Mouse (Mus musculus) limb, embryonic 13.5 days (tissue): Measurements from ENCODE around the gene E130208F15Rik. TPM values are rescaled to one million over a fixed set of nuclear protein-coding genes. Genes with fewer than 3 reads are reported as not detected.

Experiments
- ATAC-seq: fragments of 200-750 bp; cut with Nextera tagmentation; 2 replicates; pipeline ENCODE4 v1.8.0; 2017; ENCODE audit warnings: low read depth, moderate number of reproducible peaks, moderate TSS enrichment; ENCODE audit not compliant: low FRiP score
- H3K27ac ChIP-seq: fragments of 300-500 bp; sonication (generic); 2 replicates; pipeline ENCODE4 v1.5.1; 2015; ENCODE audit warnings: inconsistent platforms, mild to moderate bottlenecking, moderate library complexity
- H3K27me3 ChIP-seq: fragments of 300-500 bp; sonication (generic); 2 replicates; pipeline ENCODE4 v1.6.1; 2015; ENCODE audit warnings: mild to moderate bottlenecking, inconsistent platforms
- H3K36me3 ChIP-seq: fragments of 300-500 bp; sonication (generic); 2 replicates; pipeline ENCODE4 v1.6.1; 2015; ENCODE audit warnings: inconsistent platforms, mild to moderate bottlenecking, moderate library complexity
- H3K4me1 ChIP-seq: fragments of 300-500 bp; sonication (generic); 2 replicates; pipeline ENCODE4 v1.6.1; 2015; ENCODE audit warnings: inconsistent platforms
- H3K4me2 ChIP-seq: fragments of 300-500 bp; sonication (generic); replicated peaks from 2 replicates; pipeline ENCODE4 v1.6.1; 2015; ENCODE audit warnings: inconsistent platforms, mild to moderate bottlenecking, moderate library complexity
- H3K4me3 ChIP-seq: fragments of 300-500 bp; sonication (generic); 2 replicates; pipeline ENCODE4 v1.5.1; 2015; ENCODE audit warnings: moderate library complexity, mild to moderate bottlenecking, inconsistent platforms
- H3K9ac ChIP-seq: fragments of 300-500 bp; sonication (generic); 2 replicates; pipeline ENCODE4 v1.6.1; 2015; ENCODE audit warnings: mild to moderate bottlenecking, inconsistent platforms
- H3K9me3 ChIP-seq: fragments of 300-500 bp; sonication (generic); 2 replicates; pipeline ENCODE4 v1.6.1; 2016; ENCODE audit warnings: inconsistent platforms
- WGBS: fragments of 180-500 bp; shearing (Covaris S2); methylation state at CpG from one replicate; pipeline ENCODE4 v1.1.7; 2015; 5-methylcytosine and 5-hydroxymethylcytosine counted together
- polyA plus RNA-seq: library from polyadenylated mRNA; unstranded; fragments of >200 nt; fragmentation: Nextera tagmentation; extraction: Ambion mirVana; gene quantifications from 2 replicates; pipeline ENCODE4 v1.2.1, GENCODE M21; 2015

E130208F15Rik gene
- polyA plus RNA-seq, 1 experiment from 2014 or later: 0.95 TPM

GRCm38 (mm10) chr7:30347828-30348227, 26.3 kb downstream of the E130208F15Rik start:
- no peak overlapping the region for H3K27ac ChIP-seq
- H3K4me2 ChIP-seq: peak overlapping the region; percentile 30
- no peak for ATAC-seq
- 3% methylated on average over 30 of the region's 30 CpGs for WGBS
- H3K36me3 ChIP-seq: no peaks in the 10 kb centered on the region
- H3K4me3 ChIP-seq: no peak overlapping the region
- peaks cover 40% of the 10 kb centered on the region for H3K27me3 ChIP-seq
- H3K9ac ChIP-seq: no peak overlapping the region
- peaks cover 5% of the 10 kb centered on the region; the same call in 1 of the 2 replicates for H3K4me1 ChIP-seq
- H3K9me3 ChIP-seq: no peaks in the 10 kb centered on the region

GRCm38 (mm10) chr7:30353279-30353822, 31.8 kb downstream of the E130208F15Rik start:
- 17% methylated on average over 6 of the region's 6 CpGs for WGBS
- Histone ChIP-seq H3K4me3 (no peak overlapping the region), H3K36me3 (peaks cover 23% of the 10 kb centered on the region), H3K9ac (no peak overlapping the region), H3K4me2 (no peak overlapping the region), H3K27ac (no peak overlapping the region), H3K9me3 (no peaks in the 10 kb centered on the region), H3K4me1 (no peaks in the 10 kb centered on the region), H3K27me3 (peaks cover 21% of the 10 kb centered on the region)
- ATAC-seq: no peak

GRCm38 (mm10) chr7:30354059-30354458, 32.5 kb downstream of the E130208F15Rik start:
- Histone ChIP-seq H3K36me3 (peaks cover 23% of the 10 kb centered on the region), H3K4me3 (no peak overlapping the region)
- 57% methylated on average over 4 of the region's 4 CpGs for WGBS

GRCm38 (mm10) chr7:30358378-30359186, 37.0 kb downstream of the E130208F15Rik start:
- peaks cover 28% of the 10 kb centered on the region for H3K4me1 ChIP-seq
- no peaks in the 10 kb centered on the region for H3K27me3 ChIP-seq
- peaks cover 38% of the 10 kb centered on the region for H3K36me3 ChIP-seq
- H3K9ac ChIP-seq: peak overlapping the region; percentile 48
- no peak for ATAC-seq
- H3K4me3 ChIP-seq: no peak overlapping the region
- H3K27ac ChIP-seq: no peak overlapping the region
- 73% methylated on average over 7 of the region's 7 CpGs for WGBS
- H3K4me2 ChIP-seq: no peak overlapping the region
- H3K9me3 ChIP-seq: no peaks in the 10 kb centered on the region

More at GRCm38 (mm10) chr7:30354059-30354458, 32.5 kb downstream of the E130208F15Rik start:
- no peak overlapping the region for H3K4me2 ChIP-seq
- no peak overlapping the region for H3K27ac ChIP-seq
- H3K4me1 ChIP-seq: no peaks in the 10 kb centered on the region
- ATAC-seq: no peak
- H3K9me3 ChIP-seq: no peaks in the 10 kb centered on the region
- H3K27me3 ChIP-seq: peaks cover 13% of the 10 kb centered on the region
- no peak overlapping the region for H3K9ac ChIP-seq

GRCm38 (mm10) chr7:30359276-30359865, 37.8 kb downstream of the E130208F15Rik start:
- Histone ChIP-seq H3K9ac (no peak overlapping the region), H3K36me3 (peaks cover 38% of the 10 kb centered on the region), H3K27me3 (peaks cover 8% of the 10 kb centered on the region), H3K4me1 (peaks cover 28% of the 10 kb centered on the region), H3K27ac (no peak overlapping the region), H3K4me3 (no peak overlapping the region), H3K9me3 (no peaks in the 10 kb centered on the region), H3K4me2 (no peak overlapping the region)
- 87% methylated on average over 31 of the region's 31 CpGs for WGBS
- ATAC-seq: no peak

- 89% methylated on average over 17 of the region's 17 CpGs for WGBS
- H3K36me3 ChIP-seq: peaks cover 35% of the 10 kb centered on the region
These were observed 38.5 kb downstream of the E130208F15Rik start for GRCm38 (mm10) chr7:30360028-30360427.

GRCm38 (mm10) chr7:30362652-30363343, 41.3 kb downstream of the E130208F15Rik start, which contains the start of gene Lrfn3:
Lrfn3 (minus strand) TSS chr7:30362772.
- Histone ChIP-seq H3K36me3 (peaks cover 19% of the 10 kb centered on the region), H3K4me3 (peak within 1 kb of the TSS; percentile 66), H3K4me2 (peak within 1 kb of the TSS; percentile 81), H3K27ac (peak within 1 kb of the TSS; percentile 39), H3K9ac (peak within 1 kb of the TSS; percentile 88), H3K9me3 (no peaks in the 10 kb centered on the region), H3K4me1 (peaks cover 28% of the 10 kb centered on the region), H3K27me3 (peaks cover 16% of the 10 kb centered on the region)
- 2% methylated on average over 45 of the region's 55 CpGs for WGBS
- ATAC-seq: peak; percentile 64

More at GRCm38 (mm10) chr7:30360028-30360427, 38.5 kb downstream of the E130208F15Rik start:
- peaks cover 28% of the 10 kb centered on the region for H3K4me1 ChIP-seq
- H3K4me3 ChIP-seq: no peak overlapping the region
- H3K27me3 ChIP-seq: peaks cover 13% of the 10 kb centered on the region
- ATAC-seq: no peak
- H3K27ac ChIP-seq: no peak overlapping the region
- H3K9ac ChIP-seq: no peak overlapping the region
- H3K9me3 ChIP-seq: no peaks in the 10 kb centered on the region
- H3K4me2 ChIP-seq: no peak overlapping the region

GRCm38 (mm10) chr7:30363344-30363738, 41.8 kb downstream of the E130208F15Rik start:
- Histone ChIP-seq H3K27ac (no peak overlapping the region), H3K9ac (peak overlapping the region; percentile 88; the same call in 1 of the 2 replicates), H3K4me1 (peaks cover 28% of the 10 kb centered on the region), H3K27me3 (peaks cover 16% of the 10 kb centered on the region), H3K9me3 (no peaks in the 10 kb centered on the region), H3K4me2 (peak overlapping the region; percentile 81), H3K4me3 (peak overlapping the region; percentile 66), H3K36me3 (peaks cover 15% of the 10 kb centered on the region)
- ATAC-seq: 0 out of 2 replicates have a peak, but pooled peaks have one; percentile 1
- WGBS: 72% methylated on average over 6 of the region's 6 CpGs

GRCm38 (mm10) chr7:30367466-30367865, 45.9 kb downstream of the E130208F15Rik start:
- WGBS: 76% methylated on average over 2 of the region's 2 CpGs
- Histone ChIP-seq H3K36me3 (no peaks in the 10 kb centered on the region), H3K4me3 (no peak overlapping the region), H3K9me3 (no peaks in the 10 kb centered on the region), H3K9ac (no peak overlapping the region), H3K27me3 (peaks cover 16% of the 10 kb centered on the region), H3K27ac (no peak overlapping the region), H3K4me2 (no peak overlapping the region), H3K4me1 (peaks cover 7% of the 10 kb centered on the region)
- no peak for ATAC-seq
